Mouse (Mus musculus): Measurements from ENCODE around the gene Fam19a2. TPM values are rescaled to one million over a fixed set of nuclear protein-coding genes. Genes with fewer than 3 reads are reported as not detected.

The Fam19a2 gene
- polyA plus RNA-seq, 1 experiment from 2014 or later, result 1.6 TPM

- ATAC-seq (ENCODE audit: borderline replicate concordance, extremely low read depth, low FRiP score, low TSS enrichment), result no peak
- WGBS, result 83% methylated on average over 5 of the region's 5 CpGs
- H3K4me2 ChIP-seq, result no peak overlapping the region
- H3K27ac ChIP-seq, result no peak overlapping the region
- H3K4me1 ChIP-seq, result no peaks in the 10 kb centered on the region
- no peaks in the 10 kb centered on the region for H3K27me3 ChIP-seq
- no peaks in the 10 kb centered on the region for H3K9me3 ChIP-seq
- H3K9ac ChIP-seq, result no peak overlapping the region
- H3K36me3 ChIP-seq, result no peaks in the 10 kb centered on the region
- H3K4me3 ChIP-seq, result no peak overlapping the region
Measured at GRCm38 (mm10) chr10:123460466-123460865, 196.7 kb downstream of the Fam19a2 start.

DNA sequence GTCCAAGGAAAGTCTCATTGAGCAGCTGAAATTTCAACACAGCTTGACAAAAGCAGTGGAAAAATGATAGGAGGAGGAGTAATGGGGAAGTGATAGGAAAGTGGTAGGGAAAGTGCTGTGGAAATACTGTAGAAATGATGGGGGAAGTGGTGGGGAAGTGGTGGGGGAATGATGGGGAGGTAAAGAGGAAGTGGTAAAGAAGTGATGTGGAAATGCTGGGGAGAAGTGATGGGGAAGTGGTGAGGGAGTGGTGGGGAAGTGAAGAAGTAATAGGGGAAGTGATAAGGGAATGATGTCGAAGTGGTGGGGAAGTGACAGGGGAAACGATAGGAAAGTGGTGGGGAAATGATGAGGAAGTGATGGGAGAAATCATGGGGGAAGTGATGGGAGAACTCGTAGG, 198.5 kb downstream of the Fam19a2 start:
- H3K27ac ChIP-seq, result no peak overlapping the region
- no peak overlapping the region for H3K4me2 ChIP-seq
- H3K9me3 ChIP-seq, result no peaks in the 10 kb centered on the region
- ATAC-seq (ENCODE audit: borderline replicate concordance, extremely low read depth, low FRiP score, low TSS enrichment), result no peak
- WGBS, result 76% methylated on average over 3 of the region's 3 CpGs
- no peaks in the 10 kb centered on the region for H3K36me3 ChIP-seq
- no peak overlapping the region for H3K4me3 ChIP-seq
- H3K4me1 ChIP-seq, result no peaks in the 10 kb centered on the region
- H3K27me3 ChIP-seq, result no peaks in the 10 kb centered on the region
- no peak overlapping the region for H3K9ac ChIP-seq

- WGBS, result 79% methylated on average over 3 of the region's 3 CpGs
- no peaks in the 10 kb centered on the region for H3K4me1 ChIP-seq
- no peak for ATAC-seq (ENCODE audit: borderline replicate concordance, extremely low read depth, low FRiP score, low TSS enrichment)
- no peak overlapping the region for H3K27ac ChIP-seq
- H3K4me2 ChIP-seq, result no peak overlapping the region
- no peak overlapping the region for H3K4me3 ChIP-seq
- H3K9me3 ChIP-seq, result no peaks in the 10 kb centered on the region
- no peaks in the 10 kb centered on the region for H3K27me3 ChIP-seq
- H3K9ac ChIP-seq, result no peak overlapping the region
- no peaks in the 10 kb centered on the region for H3K36me3 ChIP-seq
Measured at GRCm38 (mm10) chr10:123514749-123515148, 251.0 kb downstream of the Fam19a2 start.

GRCm38 (mm10) chr10:123520613-123521012, 256.8 kb downstream of the Fam19a2 start:
- H3K27me3 ChIP-seq, result no peaks in the 10 kb centered on the region
- H3K9me3 ChIP-seq, result no peaks in the 10 kb centered on the region
- no peak overlapping the region for H3K4me2 ChIP-seq
- H3K9ac ChIP-seq, result no peak overlapping the region
- H3K36me3 ChIP-seq, result no peaks in the 10 kb centered on the region
- H3K27ac ChIP-seq, result no peak overlapping the region
- ATAC-seq (ENCODE audit: borderline replicate concordance, extremely low read depth, low FRiP score, low TSS enrichment), result no peak
- WGBS, result 66% methylated on average over 2 of the region's 2 CpGs
- no peak overlapping the region for H3K4me3 ChIP-seq
- H3K4me1 ChIP-seq, result no peaks in the 10 kb centered on the region

DNA sequence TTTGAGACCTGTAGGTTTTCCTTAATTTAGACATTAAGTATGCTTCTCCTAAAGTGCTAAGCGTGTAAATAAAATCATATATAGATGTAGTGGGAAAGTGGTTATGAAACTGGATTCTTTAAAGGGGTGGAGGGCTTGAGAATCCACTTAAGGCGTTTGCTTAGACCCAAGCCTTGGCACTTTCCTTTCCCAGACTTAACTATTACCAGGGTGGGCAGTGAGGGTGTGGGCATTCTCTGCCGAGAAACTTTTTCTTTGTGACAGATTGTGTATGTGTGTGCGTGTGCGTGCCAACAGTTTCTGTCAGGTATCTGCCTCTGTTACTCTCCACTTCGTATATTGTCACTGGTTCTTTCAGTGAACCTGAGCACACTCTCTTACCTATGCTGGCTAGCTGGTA, 257.4 kb downstream of the Fam19a2 start:
- peak; percentile 59 for ATAC-seq (ENCODE audit: borderline replicate concordance, extremely low read depth, low FRiP score, low TSS enrichment)
- peak overlapping the region; percentile 68 for H3K27ac ChIP-seq
- 66% methylated on average over 6 of the region's 6 CpGs for WGBS

DNA sequence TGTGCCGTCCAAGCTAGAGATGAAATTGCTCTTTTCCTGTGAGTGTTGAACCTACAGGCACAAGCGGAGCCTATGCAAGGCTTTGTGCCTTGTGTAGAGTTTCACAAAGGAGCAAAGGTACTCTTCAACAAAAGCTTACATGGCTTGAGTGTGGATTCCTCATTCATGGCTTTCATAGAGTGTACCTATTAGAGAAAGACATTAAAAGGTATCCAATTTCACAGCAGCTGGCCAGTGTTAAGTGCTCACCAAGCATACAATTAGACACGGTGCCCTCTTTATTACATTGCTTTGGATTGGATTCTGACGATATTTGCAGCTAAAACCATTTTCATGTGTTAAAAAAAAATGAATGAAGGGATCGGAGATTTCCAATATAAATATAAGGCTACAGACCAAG, 261.6 kb downstream of the Fam19a2 start:
- Histone ChIP-seq H3K4me2 (no peak overlapping the region), H3K4me1 (no peaks in the 10 kb centered on the region), H3K4me3 (no peak overlapping the region), H3K27ac (no peak overlapping the region), H3K9me3 (no peaks in the 10 kb centered on the region), H3K9ac (no peak overlapping the region), H3K27me3 (no peaks in the 10 kb centered on the region), H3K36me3 (no peaks in the 10 kb centered on the region)
- ATAC-seq (ENCODE audit: borderline replicate concordance, extremely low read depth, low FRiP score, low TSS enrichment), result no peak
- 76% methylated on average over 5 of the region's 5 CpGs for WGBS

More for the DNA sequence above, 257.4 kb downstream of the Fam19a2 start:
- no peaks in the 10 kb centered on the region for H3K36me3 ChIP-seq
- no peaks in the 10 kb centered on the region for H3K27me3 ChIP-seq
- no peak overlapping the region for H3K4me2 ChIP-seq
- no peak overlapping the region for H3K4me3 ChIP-seq
- H3K4me1 ChIP-seq, result no peaks in the 10 kb centered on the region
- no peak overlapping the region for H3K9ac ChIP-seq
- H3K9me3 ChIP-seq, result no peaks in the 10 kb centered on the region

DNA sequence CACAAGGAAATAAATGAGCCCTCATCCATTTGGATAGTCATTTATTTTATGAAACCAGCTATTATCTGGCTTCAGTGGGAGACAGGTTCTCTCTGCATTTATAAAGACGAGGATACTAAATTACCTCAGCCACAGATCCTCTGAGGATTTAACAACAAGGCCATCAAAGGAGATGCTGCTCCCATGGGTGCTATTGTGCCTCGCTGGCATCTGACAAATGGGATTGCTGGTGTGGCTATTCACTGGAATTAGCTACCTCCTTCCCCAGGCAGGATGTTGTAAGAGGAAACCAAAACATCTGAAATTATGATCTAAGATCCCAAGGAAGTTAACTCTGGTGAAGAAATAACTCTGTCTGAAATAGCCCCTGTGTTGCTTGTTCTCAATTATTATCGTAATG, 262.3 kb downstream of the Fam19a2 start:
- H3K4me1 ChIP-seq, result no peaks in the 10 kb centered on the region
- H3K4me3 ChIP-seq, result no peak overlapping the region
- H3K9ac ChIP-seq, result no peak overlapping the region
- no peak for ATAC-seq (ENCODE audit: borderline replicate concordance, extremely low read depth, low FRiP score, low TSS enrichment)
- no peaks in the 10 kb centered on the region for H3K27me3 ChIP-seq
- no peaks in the 10 kb centered on the region for H3K9me3 ChIP-seq
- no peak overlapping the region for H3K27ac ChIP-seq
- no peaks in the 10 kb centered on the region for H3K36me3 ChIP-seq
- no peak overlapping the region for H3K4me2 ChIP-seq
- 69% methylated on average over 3 of the region's 3 CpGs for WGBS

DNA sequence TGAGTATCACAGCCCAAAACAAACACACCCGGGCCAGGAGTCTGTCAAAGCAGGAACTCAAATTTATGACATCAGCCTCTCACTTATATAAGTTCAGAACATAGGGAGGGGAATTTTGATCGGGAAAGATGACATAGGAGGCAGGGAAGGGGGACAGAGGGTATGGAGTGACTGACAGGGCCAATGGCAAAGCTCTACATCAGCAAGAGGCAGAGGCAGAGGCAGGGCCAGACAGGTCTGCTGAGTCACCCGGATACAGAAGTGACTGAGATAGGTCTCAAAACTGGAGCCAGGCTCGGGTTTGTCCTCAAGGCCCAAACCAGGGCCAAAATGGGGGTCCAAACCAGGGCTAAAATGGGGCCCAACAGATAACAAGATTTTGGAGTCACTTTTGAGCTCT, 272.3 kb downstream of the Fam19a2 start:
- H3K36me3 ChIP-seq, result no peaks in the 10 kb centered on the region

DNA sequence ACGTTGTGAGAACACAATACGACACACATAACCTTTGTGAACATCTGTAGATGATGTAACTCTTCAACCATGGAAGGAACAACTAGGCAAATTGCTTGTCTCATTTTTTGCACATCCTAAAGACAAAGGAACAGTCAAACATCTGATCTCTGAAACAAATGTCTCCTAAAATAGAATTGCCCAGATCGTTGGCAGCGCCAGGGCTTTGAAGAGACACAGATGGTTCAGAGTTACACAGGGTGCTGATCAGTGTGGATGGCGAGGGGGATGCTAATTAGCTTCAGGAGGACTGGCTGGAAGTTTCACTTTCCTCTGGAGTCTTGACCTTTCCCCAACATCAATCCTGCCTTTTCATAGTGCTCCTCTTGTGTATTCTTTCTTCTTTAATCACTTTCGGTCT, 284.6 kb downstream of the Fam19a2 start:
- ATAC-seq (ENCODE audit: borderline replicate concordance, extremely low read depth, low FRiP score, low TSS enrichment), result no peak
- WGBS, result 74% methylated on average over 6 of the region's 6 CpGs

More for the DNA sequence above, 272.3 kb downstream of the Fam19a2 start:
- Histone ChIP-seq H3K9me3 (no peaks in the 10 kb centered on the region), H3K4me2 (no peak overlapping the region), H3K27ac (no peak overlapping the region), H3K4me1 (no peaks in the 10 kb centered on the region), H3K27me3 (no peaks in the 10 kb centered on the region), H3K9ac (no peak overlapping the region), H3K4me3 (no peak overlapping the region)
- 66% methylated on average over 4 of the region's 4 CpGs for WGBS
- ATAC-seq (ENCODE audit: borderline replicate concordance, extremely low read depth, low FRiP score, low TSS enrichment), result no peak

DNA sequence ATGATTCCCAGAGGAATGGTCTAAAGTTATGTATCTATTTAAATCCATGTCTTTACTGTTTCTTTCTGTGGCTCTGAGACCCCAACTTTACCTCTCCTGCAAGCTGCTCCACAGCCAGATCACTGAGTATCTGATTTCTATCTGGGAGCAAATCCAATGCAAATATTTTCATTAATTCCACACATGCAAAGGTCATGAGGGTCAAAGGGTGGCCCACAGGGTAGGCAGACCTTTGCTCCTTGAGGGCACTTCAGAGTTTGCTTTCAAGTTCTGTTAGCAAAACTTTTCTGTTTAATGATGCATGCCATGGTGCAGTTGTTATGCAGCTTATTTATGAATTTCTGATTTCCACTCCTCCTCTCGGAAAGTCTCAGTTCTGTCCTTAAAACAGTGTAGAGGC, 303.9 kb downstream of the Fam19a2 start:
- no peak for ATAC-seq (ENCODE audit: borderline replicate concordance, extremely low read depth, low FRiP score, low TSS enrichment)
- H3K36me3 ChIP-seq, result no peaks in the 10 kb centered on the region
- no peaks in the 10 kb centered on the region for H3K9me3 ChIP-seq
- H3K4me2 ChIP-seq, result no peak overlapping the region
- no peak overlapping the region for H3K9ac ChIP-seq
- H3K27ac ChIP-seq, result no peak overlapping the region
- H3K27me3 ChIP-seq, result no peaks in the 10 kb centered on the region
- H3K4me1 ChIP-seq, result no peaks in the 10 kb centered on the region
- WGBS, result 75% methylated on average over 1 of the region's 1 CpGs
- H3K4me3 ChIP-seq, result no peak overlapping the region

More for the DNA sequence above, 284.6 kb downstream of the Fam19a2 start:
- Histone ChIP-seq H3K4me3 (no peak overlapping the region), H3K4me2 (no peak overlapping the region), H3K9ac (no peak overlapping the region), H3K27me3 (no peaks in the 10 kb centered on the region), H3K27ac (no peak overlapping the region), H3K9me3 (no peaks in the 10 kb centered on the region), H3K4me1 (no peaks in the 10 kb centered on the region), H3K36me3 (no peaks in the 10 kb centered on the region)

GRCm38 (mm10) chr10:123570616-123571188, 306.9 kb downstream of the Fam19a2 start:
- Histone ChIP-seq H3K9me3 (no peaks in the 10 kb centered on the region), H3K36me3 (no peaks in the 10 kb centered on the region)
- no peak for ATAC-seq (ENCODE audit: borderline replicate concordance, extremely low read depth, low FRiP score, low TSS enrichment)

DNA sequence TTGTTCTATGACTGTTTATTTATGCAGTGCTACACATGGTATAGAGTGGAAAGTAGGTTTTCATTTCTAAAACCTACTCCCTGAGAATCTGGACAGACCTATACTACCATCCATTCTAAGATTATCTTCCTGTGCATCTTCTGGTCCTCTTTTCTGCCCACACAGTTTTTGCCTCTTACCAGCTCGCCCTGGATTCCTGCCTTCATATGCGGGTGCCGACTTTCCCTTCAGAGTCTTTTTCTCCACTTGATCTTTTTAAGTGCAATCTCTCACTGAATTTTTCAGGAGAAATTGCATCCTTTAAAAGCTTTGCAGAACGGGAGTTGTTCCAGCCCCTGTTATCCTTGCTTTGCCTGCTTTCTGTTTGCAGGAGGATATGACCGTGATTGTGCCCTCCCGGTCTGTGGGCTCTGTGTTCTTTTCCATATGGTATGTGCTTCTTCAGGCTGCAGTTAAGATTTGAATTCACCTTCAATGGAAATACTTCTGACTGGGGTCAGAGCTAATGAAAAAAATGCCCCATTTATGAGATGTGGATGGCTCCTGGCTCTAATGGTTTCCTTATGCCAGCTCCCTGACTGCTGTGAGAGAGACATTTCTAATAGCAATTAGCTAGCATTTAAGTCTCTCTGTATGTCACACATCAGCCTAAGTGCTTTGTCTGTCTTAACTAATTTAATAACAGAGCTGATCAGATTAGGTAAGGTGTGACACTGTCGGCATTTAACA, 308.7 kb downstream of the Fam19a2 start:
- Histone ChIP-seq H3K36me3 (no peaks in the 10 kb centered on the region), H3K27ac (no peak overlapping the region), H3K4me1 (no peaks in the 10 kb centered on the region), H3K9me3 (no peaks in the 10 kb centered on the region), H3K4me3 (no peak overlapping the region), H3K4me2 (no peak overlapping the region), H3K27me3 (no peaks in the 10 kb centered on the region), H3K9ac (no peak overlapping the region)
- WGBS, result 73% methylated on average over 7 of the region's 7 CpGs
- ATAC-seq (ENCODE audit: borderline replicate concordance, extremely low read depth, low FRiP score, low TSS enrichment), result no peak

More at GRCm38 (mm10) chr10:123570616-123571188, 306.9 kb downstream of the Fam19a2 start:
- no peaks in the 10 kb centered on the region for H3K27me3 ChIP-seq
- H3K4me2 ChIP-seq, result no peak overlapping the region
- no peak overlapping the region for H3K4me3 ChIP-seq
- WGBS, result 34% methylated on average over 10 of the region's 10 CpGs
- H3K9ac ChIP-seq, result no peak overlapping the region
- no peaks in the 10 kb centered on the region for H3K4me1 ChIP-seq
- H3K27ac ChIP-seq, result no peak overlapping the region
